In genomic region chr15:96476359-96476758, GRCm38 (mm10) we compare ENCODE assay signal across 9 mouse cellular contexts. TPM values are rescaled to one million over a fixed set of nuclear protein-coding genes. Genes with fewer than 3 reads are reported as not detected.
DNase-seq lines count a peak whose midpoint lies in the region; ATAC-seq and TF ChIP-seq lines count a peak whose summit lies in the region.
"Had no signal": no experiment of that assay in that cellular context is flagged by ENCODE, and none has a peak within 500 bp of the region (broad histone marks: within the 10 kb centered on the region; RNA-seq: fewer than 3 reads in every experiment).

No protein-coding gene starts in this region.

- TF ChIP-seq CTCF in cortical plate, adult 2 months (IDR thresholded peaks at IDR 0.05; ENCODE audit: extremely low read depth, insufficient read depth, low read length), result peak; percentile 88
- peak; percentile 92 for TF ChIP-seq CTCF in kidney, adult 2 months (conservative IDR thresholded peaks at IDR 0.05; ENCODE audit: insufficient read depth, insufficient read length, low read depth, low read length)

- intact Hi-C loops in gastrocnemius, postnatal 36 days (cut with DNase I), result no loop called here

- H3K4me2 ChIP-seq in limb, embryonic 13.5 days (replicated peaks), result no peak overlapping the region
- H3K4me2 ChIP-seq in stomach, embryonic 14.5 days (replicated peaks; ENCODE audit: low read depth, low read length), result no peak overlapping the region
- H3K4me2 ChIP-seq: stomach, embryonic 15.5 days had no signal

- H3K27ac ChIP-seq in cortical plate, adult 2 months (ENCODE audit: insufficient read depth, low read length), result no peak overlapping the region
- no peak overlapping the region for H3K27ac ChIP-seq in kidney, adult 2 months (ENCODE audit: insufficient read depth, low read depth, low read length)
- H3K27ac ChIP-seq in limb, embryonic 13.5 days, result no peak overlapping the region
- no peak overlapping the region for H3K27ac ChIP-seq in stomach, embryonic 14.5 days (ENCODE audit: low read length)
- H3K27ac ChIP-seq: stomach, embryonic 15.5 days had no signal

- H3K4me3 ChIP-seq in cortical plate, adult 2 months (ENCODE audit: insufficient read depth, low read length), result no peak overlapping the region
- H3K4me3 ChIP-seq in kidney, adult 2 months (ENCODE audit: insufficient read depth, low read depth, low read length), result no peak overlapping the region
- H3K4me3 ChIP-seq in limb, embryonic 13.5 days, result no peak overlapping the region
- H3K4me3 ChIP-seq in stomach, embryonic 14.5 days (ENCODE audit: low read depth, low read length), result no peak overlapping the region
- H3K4me3 ChIP-seq: stomach, embryonic 15.5 days had no signal

- WGBS in kidney, adult 2 months, result 6% methylated on average over 7 of the region's 7 CpGs
- 10% methylated on average over 7 of the region's 7 CpGs for WGBS in limb, embryonic 13.5 days
- 5% methylated on average over 7 of the region's 7 CpGs for WGBS in stomach, embryonic 14.5 days

- TF ChIP-seq POLR2A in cortical plate, adult 2 months (IDR thresholded peaks at IDR 0.05; ENCODE audit: extremely low read depth, insufficient read depth, low read length), result no peak
- no peak for TF ChIP-seq POLR2A in kidney, adult 2 months (IDR thresholded peaks at IDR 0.05; ENCODE audit: low read depth, low read length)

- H3K9me3 ChIP-seq in limb, embryonic 13.5 days, result no peaks in the 10 kb centered on the region
- H3K9me3 ChIP-seq in stomach, embryonic 14.5 days (ENCODE audit: control insufficient read depth, low read depth, low read length), result no peaks in the 10 kb centered on the region
- H3K9me3 ChIP-seq: stomach, embryonic 15.5 days had no signal

- DNase-seq in 3T3-L1 (ENCODE audit: low read depth, low spot score) (peak; percentile 90), adipocyte (ENCODE audit: low spot score) (peak; percentile 88)
- DNase-seq in gastrocnemius, postnatal 36 days, result peak; percentile 88 to 92
- DNase-seq in kidney, adult 2 months, result peak; percentile 89

- H3K36me3 ChIP-seq in kidney, adult 2 months (ENCODE audit: control insufficient read depth, insufficient read depth, low read length), result no peaks in the 10 kb centered on the region
- H3K36me3 ChIP-seq in limb, embryonic 13.5 days, result no peaks in the 10 kb centered on the region
- no peaks in the 10 kb centered on the region for H3K36me3 ChIP-seq in stomach, embryonic 14.5 days (ENCODE audit: control insufficient read depth, insufficient read depth, low read length)
- H3K36me3 ChIP-seq: stomach, embryonic 15.5 days had no signal

- no peaks in the 10 kb centered on the region for H3K27me3 ChIP-seq in kidney, adult 2 months (replicated peaks; ENCODE audit: control insufficient read depth, insufficient read depth, low read length)
- no peaks in the 10 kb centered on the region for H3K27me3 ChIP-seq in limb, embryonic 13.5 days
- no peaks in the 10 kb centered on the region for H3K27me3 ChIP-seq in stomach, embryonic 14.5 days (ENCODE audit: control insufficient read depth, insufficient read depth, low read length)
- H3K27me3 ChIP-seq: stomach, embryonic 15.5 days had no signal

- H3K9ac ChIP-seq in limb, embryonic 13.5 days, result no peak overlapping the region
- no peak overlapping the region for H3K9ac ChIP-seq in stomach, embryonic 14.5 days (replicated peaks; ENCODE audit: low read depth, low read length)
- H3K9ac ChIP-seq: stomach, embryonic 15.5 days had no signal

- no peaks in the 10 kb centered on the region for H3K4me1 ChIP-seq in cortical plate, adult 2 months (ENCODE audit: control insufficient read depth, insufficient read depth, low read length)
- H3K4me1 ChIP-seq in kidney, adult 2 months (ENCODE audit: control insufficient read depth, insufficient read depth, low read length), result no peaks in the 10 kb centered on the region
- H3K4me1 ChIP-seq in limb, embryonic 13.5 days, result peaks cover 8% of the 10 kb centered on the region; the same call in 1 of the 2 replicates
- no peaks in the 10 kb centered on the region for H3K4me1 ChIP-seq in stomach, embryonic 14.5 days (ENCODE audit: control insufficient read depth, insufficient read depth, low read length)
- H3K4me1 ChIP-seq: stomach, embryonic 15.5 days had no signal

- peak; percentile 71; the same call in 1 of the 2 replicates for ATAC-seq in limb, embryonic 13.5 days (ENCODE audit: low FRiP score, low read depth)
- peak; percentile 69 for ATAC-seq in monocyte, adult 5-6 weeks (replicated peaks; ENCODE audit: insufficient number of reproducible peaks, low FRiP score, low TSS enrichment, poor library complexity, severe bottlenecking)
- ATAC-seq in stomach, embryonic 14.5 days (ENCODE audit: insufficient number of reproducible peaks, insufficient read depth, low FRiP score, low read depth), result 0 out of 2 replicates have a peak, but pooled peaks have one; percentile 56

RNA-seq across cellular contexts. Expression of gene Scaf11, which starts 15.7 kb away (rescaled TPM):
- 26.9 and 28.2 TPM in 2 replicates for polyA plus RNA-seq in cortical plate, adult 2 months (2012; rRNA removed)
- 10 to 100 TPM; 29.2 to 35.8 TPM for total RNA-seq in gastrocnemius, postnatal 36 days (2021)
- 20.5 and 22.0 TPM in 2 replicates for polyA plus RNA-seq in kidney, adult 2 months (2012; rRNA removed)
- polyA plus RNA-seq in limb, embryonic 13.5 days (2015; fragmentation: Nextera tagmentation; extraction: Ambion mirVana), result 112 and 116 TPM in 2 replicates
- total RNA-seq in monocyte, adult 5-6 weeks (2017), result 118 to 153 TPM (median 120 TPM) in 3 replicates
- 99.5 and 105 TPM in 2 replicates for polyA plus RNA-seq in stomach, embryonic 14.5 days (2014; fragmentation: Nextera tagmentation; extraction: Ambion mirVana)
